Mouse (Mus musculus) gastrocnemius, adult 2 months (tissue): ENCODE measurements at regions not wholly inside any gene's neighbourhood (a gene's known extent, or its start where the extent isn't known, plus 50 kb on each side); places are given as distances from the start of the nearest gene placed in this dataset.

Experiments
- DNase-seq: peaks from one replicate; pipeline ENCODE4 v3.0.0; 2022
- H3K27ac ChIP-seq: fragments of 200-600 bp; 2 replicates; pipeline ENCODE4 v1.8.1; 2022; ENCODE audit warnings: mild to moderate bottlenecking
- H3K4me3 ChIP-seq: fragments of 200-600 bp; 2 replicates; pipeline ENCODE4 v1.8.1; 2022; ENCODE audit warnings: mild to moderate bottlenecking, moderate library complexity
- CTCF ChIP-seq: fragments of 200-600 bp; IDR thresholded peaks from 2 replicates; pipeline ENCODE4 v1.8.1; 2022; ENCODE audit warnings: antibody characterized with exemption, mild to moderate bottlenecking, moderate library complexity
- intact Hi-C: fragments of 180-260 bp; cut with DNase I; formaldehyde crosslinking; loops from one replicate; pipeline ENCODE4 v1.15.1; 2025

DNA sequence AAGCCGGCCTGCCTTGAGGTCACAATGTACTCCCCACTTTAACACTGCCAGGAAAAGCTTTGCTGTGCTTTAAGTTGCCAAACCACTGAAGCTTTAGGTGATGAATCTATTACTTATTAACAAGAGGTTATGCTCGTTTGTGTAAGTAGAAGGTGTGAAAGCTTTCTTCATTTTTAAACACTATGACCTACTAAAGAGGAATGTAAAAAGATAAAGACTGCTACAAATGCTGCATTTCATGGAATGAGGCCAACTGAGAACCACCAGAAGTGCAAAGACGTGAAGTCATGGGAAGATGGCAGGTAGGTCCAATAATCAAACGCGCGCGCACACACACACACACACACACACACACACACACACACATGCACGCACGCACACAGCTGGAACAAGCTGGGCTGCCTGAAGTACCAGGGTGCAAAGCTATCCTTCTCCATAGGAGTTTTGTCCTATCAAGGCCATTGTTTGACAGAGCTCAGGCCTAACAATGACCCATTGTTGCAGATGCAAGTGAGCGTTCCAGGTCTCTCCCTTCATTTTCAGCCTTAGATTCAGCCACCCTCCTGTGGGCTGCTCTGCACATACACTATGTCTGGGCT lies 85.3 kb upstream of the Gm37988 start:
- TF ChIP-seq CTCF, result no peak
- intact Hi-C loops, result no loop called here
- no peak overlapping the region for H3K4me3 ChIP-seq
- DNase-seq, result no peak
- no peak overlapping the region for H3K27ac ChIP-seq
